Mouse (Mus musculus) right cerebral cortex, adult 2 months (tissue): ENCODE results near the gene Reg3g.
A peak's percentile ranks its signal among the peaks of the same experiment; 100 is the strongest.
"Not testable (repeated sequence)": the region's sequence is repeated elsewhere in the genome, so short reads cannot be mapped to it uniquely, and the experiment has no call there.

Experiments
- DNase-seq, 2 experiments: peaks; one replicate each; pipeline ENCODE4 v3.0.0; 2021 to 2022; ENCODE audit warnings: low spot score in 2 of 2

Gene Reg3g

GRCm38 (mm10) chr6:78468772-78469171 lies at the start of gene Reg3g:
Gene Reg3g, minus strand, starts transcription at chr6:78468872.
- no peak for DNase-seq

GRCm38 (mm10) chr6:78515777-78516446 lies 47.2 kb upstream of the Reg3g start:
- peak; percentile 26 to 43 for DNase-seq

DNA sequence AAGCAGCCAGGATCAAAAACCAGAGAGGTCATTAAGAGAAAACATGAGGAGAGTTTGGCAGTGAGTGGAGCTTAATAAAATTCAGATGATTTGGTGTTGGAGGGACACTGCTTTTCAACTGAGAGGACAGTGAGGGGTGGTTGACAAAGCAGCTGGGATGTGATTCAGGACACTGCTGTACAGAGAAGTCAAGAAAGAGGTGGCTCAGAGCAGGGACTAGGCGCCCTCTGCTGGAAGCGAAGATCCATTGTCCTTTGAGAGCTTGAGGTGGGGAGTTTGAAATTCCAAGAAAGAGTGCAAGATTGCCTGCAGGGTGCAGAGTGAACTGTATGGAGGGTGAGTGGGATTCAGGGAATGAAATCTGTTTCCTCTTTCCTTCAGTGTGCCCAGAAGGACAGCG lies 44.2 kb upstream of the Reg3g start:
- peak; percentile 62 to 63 for DNase-seq

GRCm38 (mm10) chr6:78510173-78510900 lies 41.7 kb upstream of the Reg3g start:
- DNase-seq: no peak

- DNase-seq: no peak
Observed at GRCm38 (mm10) chr6:78505745-78506144, 37.1 kb upstream of the Reg3g start.

GRCm38 (mm10) chr6:78494633-78495032 lies 26.0 kb upstream of the Reg3g start:
- no peak for DNase-seq

- DNase-seq: no peak
Observed at GRCm38 (mm10) chr6:78469287-78469686, 615 bp upstream of the Reg3g start.

- DNase-seq: no peak
Observed at GRCm38 (mm10) chr6:78463266-78463665, 5.4 kb downstream of the Reg3g start.

DNA sequence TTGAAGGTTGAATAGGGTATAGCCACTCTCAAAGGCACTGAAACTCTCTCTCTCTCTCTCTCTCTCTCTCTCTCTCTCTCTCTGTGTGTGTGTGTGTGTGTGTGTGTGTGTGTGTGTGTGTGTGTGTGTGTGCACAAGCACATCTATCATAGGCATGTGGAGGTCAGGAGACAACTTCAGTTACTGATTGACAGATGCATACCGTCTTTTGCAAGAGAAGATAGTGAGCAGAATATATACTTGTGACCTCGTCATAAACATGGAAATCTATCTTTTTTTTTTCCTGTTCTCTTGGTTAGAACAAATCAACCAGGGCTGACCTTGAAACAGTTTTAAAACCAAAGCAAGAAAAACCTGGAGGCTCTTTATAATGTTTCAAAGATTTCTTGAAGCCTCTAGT lies 6.3 kb downstream of the Reg3g start:
- no peak for DNase-seq

- DNase-seq: peak; percentile 47 to 63
Observed at GRCm38 (mm10) chr6:78460191-78460825, 8.4 kb downstream of the Reg3g start.

GRCm38 (mm10) chr6:78452804-78453203 lies 15.9 kb downstream of the Reg3g start:
- DNase-seq: no peak

DNA sequence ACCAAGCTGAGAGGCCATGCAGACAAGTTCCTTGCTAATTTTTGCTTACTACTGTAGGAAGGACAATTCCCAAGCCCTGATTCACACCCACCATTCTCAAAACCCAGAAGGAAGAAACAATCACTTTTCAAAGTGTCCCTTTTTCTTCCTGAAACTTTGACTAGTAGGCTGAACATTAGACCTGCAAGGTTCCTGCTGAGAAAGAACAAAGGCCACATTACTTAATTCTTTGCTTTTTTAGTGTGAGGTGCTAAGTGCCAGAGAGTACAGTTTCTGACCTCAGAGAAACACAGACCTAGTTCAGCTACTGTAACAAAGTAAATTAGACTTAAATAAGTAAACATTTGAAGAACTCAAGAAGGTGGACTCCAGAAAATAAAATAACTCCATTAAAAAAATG lies 20.3 kb downstream of the Reg3g start:
- no peak for DNase-seq

DNA sequence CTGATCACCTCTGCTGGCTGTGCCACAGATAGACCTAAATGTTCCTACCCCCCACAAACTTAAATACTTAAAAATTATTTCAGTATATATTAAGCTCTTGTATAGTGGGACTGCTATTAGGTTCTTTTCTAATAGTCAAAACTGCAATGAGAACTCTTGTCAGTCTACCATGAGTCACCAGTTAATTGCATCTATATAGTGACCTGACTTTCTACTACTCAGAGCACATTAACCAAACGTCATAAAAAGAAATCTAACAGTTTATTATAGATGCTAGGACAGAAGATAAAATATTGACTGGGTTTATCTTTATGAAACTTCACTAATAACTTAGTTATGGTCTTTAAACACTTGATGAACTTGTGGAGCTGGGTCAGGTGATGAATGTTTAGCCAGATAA lies 21.5 kb downstream of the Reg3g start:
- no peak for DNase-seq

GRCm38 (mm10) chr6:78425497-78425896 lies 43.2 kb downstream of the Reg3g start:
- DNase-seq: no peak

DNA sequence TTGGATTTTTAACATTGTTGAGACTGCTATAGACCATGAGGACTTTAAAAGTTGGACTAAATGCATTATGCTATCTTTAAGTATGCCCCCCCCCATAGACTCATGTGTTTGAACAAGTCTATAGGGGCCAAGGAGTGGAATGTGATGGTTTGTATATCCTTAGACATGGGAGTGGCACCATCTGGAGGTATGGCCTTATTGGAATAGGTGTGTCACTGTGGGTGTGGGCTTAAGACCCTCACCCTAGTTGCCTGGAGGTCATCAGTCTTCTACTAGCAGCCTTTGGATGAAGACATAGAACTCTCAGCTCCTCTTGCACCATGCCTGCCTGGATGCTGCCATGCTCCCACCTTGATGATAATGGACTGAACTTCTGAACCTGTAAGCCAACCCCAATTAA lies 46.3 kb downstream of the Reg3g start, which contains the start of gene Reg1:
Gene Reg1 (plus strand): TSS at position 301 of the 400 bp plus-strand sequence.
- not testable (repeated sequence) for DNase-seq
